Mouse (Mus musculus): ENCODE results near the gene Gm21885. TPM values are rescaled to one million over a fixed set of nuclear protein-coding genes. Genes with fewer than 3 reads are reported as not detected.
A peak's percentile ranks its signal among the peaks of the same experiment; 100 is the strongest.

Gene Gm21885
- polyA plus RNA-seq, 1 experiment from 2014 or later, result not detected

DNA sequence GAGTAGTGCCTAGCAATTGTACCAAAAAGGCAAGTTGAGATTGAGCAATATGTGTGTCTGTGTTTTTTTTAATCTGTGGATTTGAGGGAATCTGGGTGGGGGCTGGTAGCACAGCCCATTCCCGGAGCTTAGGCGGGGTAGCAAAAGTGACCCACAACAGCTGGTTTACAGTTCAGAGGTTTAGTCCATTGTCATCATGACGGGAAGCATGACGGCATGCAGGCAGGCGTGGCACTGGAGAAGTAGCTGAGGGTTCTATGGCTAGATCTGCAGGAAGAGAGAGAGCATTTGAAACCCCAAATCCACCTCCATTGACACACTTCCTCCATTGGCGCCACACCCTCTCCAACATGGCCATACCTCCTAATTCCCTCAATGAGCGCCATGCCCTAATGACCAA is 11.8 kb upstream of the Gm21885 start:
- no peaks in the 10 kb centered on the region for H3K36me3 ChIP-seq
- no peaks in the 10 kb centered on the region for H3K9me3 ChIP-seq (replicated peaks)
- ATAC-seq (ENCODE audit: low FRiP score), result no peak
- WGBS, result 91% methylated on average over 7 of the region's 7 CpGs
- no peaks in the 10 kb centered on the region for H3K27me3 ChIP-seq (replicated peaks)
- no peak overlapping the region for H3K4me2 ChIP-seq
- no peak overlapping the region for H3K27ac ChIP-seq (replicated peaks)
- H3K4me1 ChIP-seq, result peaks cover 7% of the 10 kb centered on the region; the same call in 1 of the 2 replicates
- no peak overlapping the region for H3K4me3 ChIP-seq (replicated peaks)
- H3K9ac ChIP-seq (replicated peaks), result no peak overlapping the region

DNA sequence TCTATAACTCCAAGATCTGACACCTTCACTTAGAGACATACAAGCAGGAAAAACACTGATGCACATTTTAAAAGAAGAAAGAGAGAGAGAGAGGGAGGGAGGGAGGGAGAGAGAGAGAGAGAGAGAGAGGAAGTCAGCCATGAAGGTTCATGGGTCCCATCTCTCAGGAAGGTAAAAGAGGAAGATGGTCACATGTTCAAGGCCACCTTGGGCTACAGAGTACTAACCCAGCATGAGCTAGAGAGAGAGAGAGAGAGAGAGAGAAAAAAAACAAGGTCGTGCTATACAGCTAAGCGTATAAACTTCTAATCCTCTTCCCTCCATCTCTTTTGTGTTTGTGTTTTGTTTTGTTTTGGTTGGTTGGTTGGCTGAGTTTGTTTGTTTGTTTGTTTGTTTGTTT is 10.7 kb upstream of the Gm21885 start:
- no peak for ATAC-seq (ENCODE audit: low FRiP score)
- H3K4me1 ChIP-seq, result no peaks in the 10 kb centered on the region; the same call in 1 of the 2 replicates
- no peak overlapping the region for H3K27ac ChIP-seq (replicated peaks)
- no peak overlapping the region for H3K4me3 ChIP-seq (replicated peaks)
- WGBS, result 92% methylated on average over 2 of the region's 2 CpGs
- no peak overlapping the region for H3K9ac ChIP-seq (replicated peaks)
- H3K9me3 ChIP-seq (replicated peaks), result no peaks in the 10 kb centered on the region
- no peak overlapping the region for H3K4me2 ChIP-seq
- no peaks in the 10 kb centered on the region for H3K36me3 ChIP-seq
- no peaks in the 10 kb centered on the region for H3K27me3 ChIP-seq (replicated peaks)

DNA sequence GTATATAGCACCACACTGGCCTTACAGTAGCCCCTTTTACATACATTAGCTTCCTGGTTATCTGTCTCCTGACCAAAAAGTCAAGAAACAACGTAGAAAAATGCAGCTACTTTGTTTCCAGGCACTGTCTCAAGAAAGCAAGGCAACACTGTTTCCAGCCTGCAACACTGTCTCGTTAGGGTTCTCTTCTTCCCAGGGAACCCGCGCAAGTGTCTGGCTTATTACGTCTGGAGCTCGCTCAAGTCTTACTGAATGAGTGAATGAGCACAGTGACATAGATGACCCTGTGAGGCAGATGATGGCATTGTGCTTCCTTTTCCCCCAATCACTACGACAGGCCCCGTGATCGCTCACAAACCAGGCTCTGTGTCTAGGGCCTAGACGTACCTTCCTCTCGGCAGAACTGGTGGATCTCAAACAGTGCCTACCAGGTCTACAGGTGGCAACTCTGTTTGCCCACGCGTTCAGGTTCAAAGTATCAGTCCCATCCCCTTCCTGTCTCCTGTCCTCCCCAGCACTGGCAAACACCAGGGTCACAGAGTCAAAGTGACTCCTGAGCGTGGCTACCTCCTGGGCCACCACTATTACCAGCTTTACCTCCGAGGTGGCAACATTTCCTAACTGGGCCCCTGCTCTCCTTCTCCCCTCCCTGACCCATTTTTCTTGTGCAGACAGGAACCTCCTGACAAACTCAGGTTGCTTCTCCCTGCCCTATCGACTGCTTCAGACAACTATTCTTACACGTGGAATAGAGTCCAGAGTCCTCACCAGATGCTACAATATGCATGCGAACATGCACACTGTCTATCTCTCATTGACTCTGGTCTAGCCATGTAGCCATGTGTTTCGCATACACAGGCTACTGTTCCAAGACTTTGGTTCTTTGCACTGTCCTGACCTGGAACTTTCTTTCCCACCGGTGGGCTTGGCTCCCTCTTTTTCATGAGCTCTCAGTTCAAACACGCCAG is 8.4 kb upstream of the Gm21885 start:
- H3K4me3 ChIP-seq (replicated peaks), result no peak overlapping the region
- WGBS, result 90% methylated on average over 21 of the region's 21 CpGs
- H3K9me3 ChIP-seq (replicated peaks), result no peaks in the 10 kb centered on the region
- H3K4me2 ChIP-seq, result no peak overlapping the region
- peaks cover 14% of the 10 kb centered on the region for H3K4me1 ChIP-seq
- ATAC-seq (ENCODE audit: low FRiP score), result no peak
- H3K27me3 ChIP-seq (replicated peaks), result no peaks in the 10 kb centered on the region
- H3K9ac ChIP-seq (replicated peaks), result no peak overlapping the region
- no peak overlapping the region for H3K27ac ChIP-seq (replicated peaks)
- no peaks in the 10 kb centered on the region for H3K36me3 ChIP-seq

GRCm38 (mm10) chr11:94274206-94274867 is 7.3 kb upstream of the Gm21885 start:
- no peak overlapping the region for H3K4me3 ChIP-seq (replicated peaks)
- no peaks in the 10 kb centered on the region for H3K27me3 ChIP-seq (replicated peaks)
- no peaks in the 10 kb centered on the region for H3K9me3 ChIP-seq (replicated peaks)
- H3K4me1 ChIP-seq, result peaks cover 14% of the 10 kb centered on the region
- ATAC-seq (ENCODE audit: low FRiP score), result no peak
- H3K27ac ChIP-seq (replicated peaks), result no peak overlapping the region
- WGBS, result 94% methylated on average over 10 of the region's 10 CpGs
- H3K9ac ChIP-seq (replicated peaks), result no peak overlapping the region
- H3K36me3 ChIP-seq, result no peaks in the 10 kb centered on the region
- H3K4me2 ChIP-seq, result no peak overlapping the region

- H3K4me1 ChIP-seq, result peaks cover 14% of the 10 kb centered on the region
- H3K36me3 ChIP-seq, result no peaks in the 10 kb centered on the region
- no peak overlapping the region for H3K4me2 ChIP-seq
- H3K9ac ChIP-seq (replicated peaks), result no peak overlapping the region
- no peak for ATAC-seq (ENCODE audit: low FRiP score)
- H3K27me3 ChIP-seq (replicated peaks), result no peaks in the 10 kb centered on the region
- no peaks in the 10 kb centered on the region for H3K9me3 ChIP-seq (replicated peaks)
- H3K27ac ChIP-seq (replicated peaks), result no peak overlapping the region
- no peak overlapping the region for H3K4me3 ChIP-seq (replicated peaks)
- WGBS, result 87% methylated on average over 7 of the region's 7 CpGs
Observed at GRCm38 (mm10) chr11:94275226-94275625, 6.4 kb upstream of the Gm21885 start.

DNA sequence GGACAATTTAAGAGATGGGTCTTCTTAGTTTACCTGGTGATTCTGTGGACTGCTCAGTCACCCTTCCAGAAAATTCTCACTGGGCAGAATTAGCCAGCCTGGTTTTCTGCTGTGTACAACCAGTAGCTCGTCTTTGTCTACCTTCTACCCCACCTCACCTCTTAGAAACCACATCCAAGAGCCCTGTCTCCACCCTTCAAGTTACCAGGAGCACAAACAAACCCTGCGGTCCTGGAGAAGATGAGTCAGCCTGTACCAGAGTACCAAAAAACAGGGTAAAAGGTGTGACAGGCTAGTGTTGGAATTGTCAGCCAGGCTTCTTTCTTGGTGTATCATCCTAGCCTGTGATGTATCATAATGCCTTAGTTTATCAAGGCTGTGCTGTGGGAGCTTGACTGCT is 6.0 kb upstream of the Gm21885 start:
- no peaks in the 10 kb centered on the region for H3K36me3 ChIP-seq
- 85% methylated on average over 2 of the region's 2 CpGs for WGBS

DNA sequence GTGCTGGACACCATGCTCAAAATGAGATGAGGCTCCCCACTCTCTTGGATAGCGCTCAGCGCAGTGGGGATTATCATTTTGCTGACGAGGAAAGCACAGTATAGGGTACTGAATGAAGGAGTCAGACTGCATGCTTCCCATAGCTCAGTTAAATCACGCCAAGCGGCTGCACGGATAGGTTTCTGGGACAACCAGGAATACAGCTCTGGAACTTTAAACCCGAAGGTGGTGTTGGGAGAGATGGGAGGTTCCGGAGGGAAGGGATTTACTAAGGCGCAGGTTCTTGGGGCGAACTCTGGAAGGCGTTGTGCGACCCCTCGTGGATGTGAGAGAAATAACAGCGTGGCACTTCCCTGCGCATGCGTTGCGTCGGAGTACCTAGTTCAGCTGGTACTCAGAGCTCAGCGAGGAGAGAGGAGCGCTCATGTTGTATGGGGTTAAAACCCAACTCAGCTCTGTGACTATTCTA is 4.8 kb upstream of the Gm21885 start:
- Histone ChIP-seq H3K36me3 (no peaks in the 10 kb centered on the region), H3K9ac (replicated peaks) (peak overlapping the region; percentile 43), H3K4me2 (peak overlapping the region; percentile 61), H3K4me3 (replicated peaks) (peak overlapping the region; percentile 32), H3K27ac (replicated peaks) (peak overlapping the region; percentile 58), H3K9me3 (replicated peaks) (no peaks in the 10 kb centered on the region), H3K4me1 (peaks cover 14% of the 10 kb centered on the region), H3K27me3 (replicated peaks) (no peaks in the 10 kb centered on the region)
- 7% methylated on average over 20 of the region's 20 CpGs for WGBS
- ATAC-seq (ENCODE audit: low FRiP score), result peak; percentile 87

More for the DNA sequence above, 6.0 kb upstream of the Gm21885 start:
- Histone ChIP-seq H3K9me3 (replicated peaks) (no peaks in the 10 kb centered on the region), H3K4me3 (replicated peaks) (no peak overlapping the region), H3K27me3 (replicated peaks) (no peaks in the 10 kb centered on the region), H3K4me1 (peaks cover 14% of the 10 kb centered on the region), H3K9ac (replicated peaks) (no peak overlapping the region), H3K4me2 (no peak overlapping the region), H3K27ac (replicated peaks) (no peak overlapping the region)
- no peak for ATAC-seq (ENCODE audit: low FRiP score)

GRCm38 (mm10) chr11:94282291-94282690 is 618 bp downstream of the Gm21885 start:
- WGBS, result 62% methylated on average over 5 of the region's 5 CpGs
- no peak for ATAC-seq (ENCODE audit: low FRiP score)
- Histone ChIP-seq H3K27ac (replicated peaks) (no peak overlapping the region; the same call in 1 of the 2 replicates), H3K9ac (replicated peaks) (no peak overlapping the region), H3K4me2 (no peak overlapping the region), H3K27me3 (replicated peaks) (no peaks in the 10 kb centered on the region), H3K36me3 (peaks cover 30% of the 10 kb centered on the region), H3K4me1 (peaks cover 3% of the 10 kb centered on the region; the same call in 1 of the 2 replicates), H3K4me3 (replicated peaks) (no peak overlapping the region), H3K9me3 (replicated peaks) (no peaks in the 10 kb centered on the region)

DNA sequence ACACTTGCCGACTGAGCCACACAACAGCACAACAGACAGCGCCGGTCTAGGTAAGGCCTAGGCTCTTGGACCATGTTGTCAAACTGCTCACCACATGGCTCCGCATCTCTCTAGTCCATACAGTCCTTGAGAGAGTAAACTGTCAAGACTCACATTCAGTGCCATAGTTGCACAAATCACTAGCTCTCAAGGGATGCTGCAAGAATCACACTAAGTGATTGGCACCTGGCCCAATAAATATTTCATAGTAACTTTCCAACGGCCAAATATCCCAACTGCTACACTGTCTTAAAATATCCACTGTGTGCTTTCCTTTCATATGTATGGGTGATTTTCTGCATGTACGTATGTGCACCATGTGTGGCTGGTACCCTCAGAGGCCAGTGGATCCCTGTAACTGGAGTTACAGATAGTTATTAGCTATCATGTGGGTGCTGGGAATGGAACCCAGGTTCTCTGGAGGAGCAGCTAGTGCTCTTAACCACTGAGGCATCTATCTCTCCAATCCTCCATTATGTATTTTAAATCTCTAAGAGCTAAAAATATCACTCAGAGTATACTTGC is 1.9 kb downstream of the Gm21885 start:
- WGBS, result 90% methylated on average over 6 of the region's 6 CpGs
- ATAC-seq (ENCODE audit: low FRiP score), result no peak
- peaks cover 39% of the 10 kb centered on the region for H3K36me3 ChIP-seq
- H3K9ac ChIP-seq (replicated peaks), result no peak overlapping the region
- no peaks in the 10 kb centered on the region for H3K4me1 ChIP-seq
- H3K27me3 ChIP-seq (replicated peaks), result no peaks in the 10 kb centered on the region
- no peak overlapping the region for H3K4me2 ChIP-seq
- H3K27ac ChIP-seq (replicated peaks), result no peak overlapping the region
- H3K4me3 ChIP-seq (replicated peaks), result no peak overlapping the region
- no peaks in the 10 kb centered on the region for H3K9me3 ChIP-seq (replicated peaks)

GRCm38 (mm10) chr11:94285886-94286574 is 4.4 kb downstream of the Gm21885 start:
- peaks cover 57% of the 10 kb centered on the region for H3K36me3 ChIP-seq
- ATAC-seq (ENCODE audit: low FRiP score), result no peak
- H3K27me3 ChIP-seq (replicated peaks), result no peaks in the 10 kb centered on the region
- no peaks in the 10 kb centered on the region for H3K4me1 ChIP-seq
- no peak overlapping the region for H3K9ac ChIP-seq (replicated peaks)
- no peak overlapping the region for H3K4me3 ChIP-seq (replicated peaks)
- 83% methylated on average over 11 of the region's 11 CpGs for WGBS
- H3K27ac ChIP-seq (replicated peaks), result no peak overlapping the region
- H3K4me2 ChIP-seq, result no peak overlapping the region
- no peaks in the 10 kb centered on the region for H3K9me3 ChIP-seq (replicated peaks)

DNA sequence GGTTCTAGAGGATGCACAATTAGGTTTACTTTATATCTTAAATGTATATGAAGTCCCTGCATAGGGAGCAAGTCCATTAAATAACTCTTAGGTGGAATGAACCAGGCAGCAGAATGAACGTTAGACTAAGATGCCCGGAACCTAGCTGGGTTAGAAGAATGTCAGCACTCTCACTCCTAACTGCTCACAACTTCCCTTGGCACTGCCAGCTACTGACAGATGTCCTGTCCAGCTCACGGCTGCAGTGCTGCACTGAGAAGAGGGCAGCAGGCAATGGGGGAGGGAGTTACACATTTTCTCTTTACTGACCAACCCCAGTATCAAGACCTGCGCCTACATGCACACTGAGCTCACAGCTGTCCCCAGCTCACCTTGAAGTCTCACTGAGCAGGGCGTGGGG is 5.4 kb downstream of the Gm21885 start:
- 94% methylated on average over 5 of the region's 5 CpGs for WGBS
- Histone ChIP-seq H3K36me3 (peaks cover 65% of the 10 kb centered on the region), H3K4me1 (no peaks in the 10 kb centered on the region), H3K4me3 (replicated peaks) (no peak overlapping the region), H3K27ac (replicated peaks) (no peak overlapping the region), H3K9me3 (replicated peaks) (no peaks in the 10 kb centered on the region), H3K9ac (replicated peaks) (no peak overlapping the region), H3K27me3 (replicated peaks) (no peaks in the 10 kb centered on the region), H3K4me2 (no peak overlapping the region)
- no peak for ATAC-seq (ENCODE audit: low FRiP score)

All from neural tube, embryonic 15.5 days (tissue).